Mouse (Mus musculus) adipocyte (in vitro differentiated cells): ENCODE data around the gene Rab11fip5.
A peak's percentile ranks its signal among the peaks of the same experiment; 100 is the strongest.

Source experiments
- DNase-seq: peaks from one replicate; pipeline ENCODE4 v3.0.0-alpha.2; 2016; ENCODE audit warnings: low spot score

Gene Rab11fip5

DNA sequence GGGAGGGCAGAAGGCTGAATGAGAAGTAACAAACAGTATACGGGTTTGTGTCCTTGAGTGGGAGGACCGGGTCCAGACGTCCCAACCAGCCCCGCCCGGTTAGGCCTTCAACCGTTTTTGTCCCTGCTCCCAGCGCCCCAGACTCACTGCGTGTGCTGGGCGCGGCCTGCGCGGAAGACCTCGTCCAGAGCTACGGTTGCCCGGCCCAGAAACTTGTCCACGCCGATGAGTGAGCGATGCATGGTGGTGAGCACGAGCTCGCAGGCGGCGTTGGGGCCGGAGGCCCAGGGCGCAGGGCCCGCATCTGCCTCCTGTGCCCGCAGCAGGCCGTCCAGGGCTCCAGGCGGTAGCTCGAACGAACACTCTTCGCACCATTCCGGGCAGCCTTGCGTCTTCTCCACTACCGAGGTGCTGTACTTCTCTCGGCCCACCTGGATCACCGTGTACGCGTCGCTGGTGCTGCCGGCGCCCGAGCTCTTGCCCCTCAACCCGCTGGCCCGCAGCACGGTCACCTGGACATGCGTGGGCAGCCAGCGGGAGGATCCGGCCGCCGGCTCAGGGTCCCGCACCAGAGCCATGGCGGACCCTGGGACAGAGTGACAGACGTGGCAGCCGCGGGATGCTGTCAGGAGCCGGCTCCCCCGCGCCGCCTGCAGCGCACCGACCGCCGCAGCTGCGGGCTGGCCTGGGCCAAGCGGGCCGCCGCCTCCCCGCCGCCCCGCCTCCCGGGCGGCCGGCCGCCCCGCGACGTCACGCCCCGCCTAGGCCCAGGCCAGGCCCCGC is at the start of gene Rab11fip5:
Rab11fip5 (minus strand) TSS at position 684 of the 783 bp plus-strand sequence.
- peak; percentile 54 for DNase-seq

DNA sequence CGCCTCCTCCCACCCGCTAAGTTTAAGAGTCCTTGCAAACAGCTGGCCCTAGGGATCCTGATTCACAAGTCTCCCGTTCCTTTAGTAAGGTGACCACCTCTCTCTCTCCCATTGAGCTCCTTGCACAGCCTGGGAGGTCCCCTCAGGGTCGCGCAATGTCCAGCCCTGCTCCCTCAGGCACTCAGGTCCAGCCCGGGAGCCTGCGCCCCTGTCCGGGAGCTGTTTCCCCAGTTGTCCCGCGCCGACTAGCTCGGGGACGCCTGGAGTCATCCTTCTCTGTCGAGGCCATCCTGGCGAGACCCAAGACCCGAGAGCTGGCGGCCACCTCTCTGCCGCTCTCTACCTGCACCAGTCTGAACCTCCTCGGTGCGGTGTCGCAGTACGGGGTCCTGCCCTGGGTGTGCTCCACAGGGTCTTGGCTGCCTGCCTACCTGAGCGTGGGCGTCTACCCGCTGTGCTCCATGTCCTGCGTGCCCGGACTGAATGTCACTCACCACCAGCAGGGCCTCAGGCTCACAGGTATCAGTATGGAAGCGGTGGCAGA is 49.5 kb upstream of the Rab11fip5 start, which contains the start of gene Noto:
Noto (plus strand) TSS at position 51 of the 544 bp plus-strand sequence.
- no peak for DNase-seq

DNA sequence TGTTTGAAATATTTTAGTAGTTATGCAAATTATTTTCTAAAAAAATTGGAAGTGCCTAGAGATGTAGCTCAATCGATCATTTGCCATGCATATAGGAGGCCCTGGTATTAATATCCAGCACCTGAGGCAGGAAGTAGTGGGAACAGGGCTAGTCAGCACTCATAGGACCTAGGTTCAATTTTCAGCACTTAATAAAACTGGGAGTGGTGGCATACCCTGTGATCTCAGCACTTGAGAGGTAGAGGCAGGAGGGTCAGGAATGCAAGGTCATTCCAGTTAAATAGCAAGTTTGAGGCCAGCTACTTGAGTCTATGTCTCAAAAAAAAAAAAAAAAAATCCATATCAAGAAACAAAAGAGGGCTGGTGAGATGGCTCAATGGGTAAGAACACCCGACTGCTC is 44.7 kb upstream of the Rab11fip5 start:
- no peak for DNase-seq

DNA sequence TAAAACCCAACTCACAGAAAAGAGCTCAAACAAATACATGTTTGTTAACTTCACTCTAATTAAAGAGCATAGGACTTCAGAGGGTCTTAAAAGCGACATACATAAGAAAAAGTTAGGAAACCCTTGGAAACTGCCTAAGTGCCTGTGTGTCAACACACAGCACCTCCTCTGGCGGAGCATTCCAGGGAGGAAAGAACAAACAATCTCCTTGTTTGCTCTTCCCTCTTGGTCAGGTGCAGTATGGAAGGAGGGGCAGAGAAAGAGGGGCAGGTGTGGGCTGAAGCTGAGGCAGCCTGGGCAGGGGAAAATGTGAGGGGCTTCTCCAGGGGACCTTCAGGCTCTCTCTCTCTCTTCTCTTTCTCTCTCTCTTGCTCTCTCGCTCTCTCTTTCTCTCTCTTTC is 41.4 kb upstream of the Rab11fip5 start:
- DNase-seq: no peak

DNA sequence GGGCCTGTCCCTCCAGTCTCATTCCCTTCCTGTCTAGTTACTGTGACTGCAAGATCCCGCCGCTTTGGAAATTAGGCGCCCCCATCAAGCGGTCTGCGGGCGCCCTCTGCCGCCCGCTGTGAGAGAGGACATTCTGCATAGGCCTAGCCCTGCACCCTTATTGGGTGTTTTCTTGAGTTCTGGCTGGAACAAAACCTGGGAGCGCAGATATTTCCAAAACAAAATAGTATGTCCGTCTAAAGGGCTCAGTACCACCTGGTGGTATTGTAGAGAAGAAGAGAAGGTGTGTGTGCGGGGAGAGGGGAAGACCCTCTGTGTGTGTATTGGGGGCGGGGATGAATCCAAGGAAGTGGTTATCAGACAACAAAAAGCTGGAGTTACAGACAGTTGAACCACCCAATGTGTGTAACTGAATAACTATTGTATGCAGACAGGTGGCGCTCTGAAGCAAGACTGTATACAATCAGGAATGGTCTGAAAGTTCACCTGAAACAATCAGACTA is 36.4 kb upstream of the Rab11fip5 start:
- DNase-seq: peak; percentile 73

DNA sequence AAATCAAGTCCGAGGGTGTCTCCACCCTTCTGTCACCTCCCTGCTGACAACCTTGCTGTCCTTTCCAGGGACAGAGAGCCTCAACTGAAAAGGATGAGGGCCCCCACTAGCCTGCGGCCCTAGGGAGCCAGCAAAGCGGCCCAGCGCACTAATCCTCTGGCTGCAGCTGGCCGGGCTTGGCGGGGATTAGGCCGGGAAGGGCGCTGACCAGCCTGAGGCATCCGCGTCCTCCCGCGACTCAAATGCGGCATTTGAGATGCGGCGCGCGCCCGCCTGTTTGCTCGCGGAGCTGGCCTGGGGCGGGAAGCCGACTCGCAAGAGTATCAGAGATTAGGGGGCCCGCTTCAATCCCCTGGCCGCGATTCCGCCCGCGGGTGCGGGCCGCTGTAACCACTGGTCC is 34.6 kb upstream of the Rab11fip5 start:
- DNase-seq: no peak

DNA sequence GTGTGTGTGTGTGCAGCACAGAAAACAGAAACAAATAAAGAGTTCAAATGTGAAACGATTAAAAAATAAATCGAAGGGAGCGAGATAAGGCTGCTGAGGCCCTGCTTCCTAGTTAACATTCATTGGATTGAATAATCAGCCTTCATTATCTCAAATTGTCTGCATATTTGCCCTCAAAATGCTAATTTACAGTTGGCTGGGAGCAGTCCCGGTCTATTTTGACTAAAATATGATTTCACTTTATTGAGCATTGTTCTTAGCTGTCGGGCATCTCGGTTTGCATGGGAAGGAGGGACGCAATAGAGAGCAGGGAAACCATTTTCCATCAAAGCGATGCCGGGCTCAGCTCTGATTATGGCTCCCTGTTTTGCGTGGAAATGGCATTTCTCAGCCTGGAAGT is 28.6 kb upstream of the Rab11fip5 start:
- no peak for DNase-seq

DNA sequence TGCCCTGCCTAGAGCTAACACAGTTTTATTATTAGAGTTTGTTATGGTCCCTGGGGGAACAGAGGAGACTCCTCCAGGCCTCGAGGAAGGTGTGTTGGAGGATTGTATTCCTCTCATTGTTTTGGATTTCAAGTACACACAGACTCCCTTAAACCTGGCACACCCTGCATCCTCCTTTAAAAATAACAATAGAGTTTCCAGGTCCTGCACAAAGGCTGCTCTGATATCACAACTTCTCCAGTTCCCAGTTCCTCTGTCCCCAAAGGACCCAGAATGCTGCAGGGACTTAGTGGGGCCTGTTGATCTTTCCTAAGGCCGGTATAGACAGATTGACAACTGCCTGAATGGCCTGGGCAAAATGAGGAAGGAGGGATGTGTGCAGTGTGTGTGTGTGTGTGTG is 28.2 kb upstream of the Rab11fip5 start:
- no peak for DNase-seq

DNA sequence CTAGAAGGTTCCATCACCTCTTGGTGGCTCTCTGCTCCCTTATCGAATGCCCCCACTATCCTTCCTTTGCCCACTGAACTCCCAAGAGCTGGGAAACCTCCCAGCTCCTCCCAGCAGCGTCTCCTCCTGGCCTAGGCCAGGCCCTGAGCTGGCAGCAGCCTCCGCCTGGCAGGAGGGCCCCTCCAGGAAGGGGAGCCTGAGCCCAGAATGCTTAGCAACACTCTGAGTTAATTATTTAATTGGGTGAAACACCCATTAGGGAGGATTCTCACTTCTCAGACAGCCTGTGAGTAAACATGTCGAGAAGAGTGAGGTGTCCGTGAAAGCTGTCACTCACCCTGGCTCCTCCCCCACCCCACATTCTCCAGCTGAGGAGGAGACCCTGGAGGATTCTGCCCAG is 25.3 kb upstream of the Rab11fip5 start:
- DNase-seq: no peak

DNA sequence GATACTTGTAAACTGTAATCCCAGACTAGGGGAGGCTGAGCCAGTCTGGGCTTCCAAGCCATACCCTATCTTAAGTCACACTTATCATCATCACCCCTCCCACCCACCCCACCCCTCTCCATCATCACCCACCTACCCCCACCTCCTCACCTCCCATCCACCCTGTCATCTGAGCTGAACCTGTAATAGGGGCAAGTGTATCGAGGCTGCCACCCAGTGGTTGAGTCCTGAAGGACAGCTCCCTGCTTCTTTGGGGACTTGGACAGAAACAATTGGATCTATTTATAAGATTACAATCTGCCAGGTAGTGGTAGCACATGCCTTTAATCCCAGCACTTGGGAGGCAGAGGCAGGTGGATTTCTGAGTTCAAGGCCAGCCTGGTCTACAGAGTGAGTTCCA is 22.7 kb upstream of the Rab11fip5 start:
- peak; percentile 67 for DNase-seq

DNA sequence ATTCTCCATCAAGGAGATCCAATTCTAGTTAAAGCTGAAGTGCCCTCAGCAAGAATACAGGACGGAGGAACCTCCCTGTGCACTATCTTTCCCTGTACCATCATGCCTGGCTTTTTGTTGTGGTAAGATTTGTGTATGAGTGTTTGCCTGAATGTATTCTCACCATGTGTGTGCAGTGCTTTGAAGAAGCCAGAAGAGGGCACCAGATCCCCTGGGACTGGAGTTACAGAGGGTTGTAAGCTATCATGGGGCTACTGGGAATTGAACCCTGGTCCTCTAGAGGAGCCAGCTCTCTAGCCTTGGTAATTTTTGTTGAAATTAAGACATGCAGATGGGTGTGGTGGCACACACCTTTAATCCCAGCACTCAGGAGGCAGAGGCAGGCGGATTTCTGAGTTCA is 20.9 kb upstream of the Rab11fip5 start:
- no peak for DNase-seq

DNA sequence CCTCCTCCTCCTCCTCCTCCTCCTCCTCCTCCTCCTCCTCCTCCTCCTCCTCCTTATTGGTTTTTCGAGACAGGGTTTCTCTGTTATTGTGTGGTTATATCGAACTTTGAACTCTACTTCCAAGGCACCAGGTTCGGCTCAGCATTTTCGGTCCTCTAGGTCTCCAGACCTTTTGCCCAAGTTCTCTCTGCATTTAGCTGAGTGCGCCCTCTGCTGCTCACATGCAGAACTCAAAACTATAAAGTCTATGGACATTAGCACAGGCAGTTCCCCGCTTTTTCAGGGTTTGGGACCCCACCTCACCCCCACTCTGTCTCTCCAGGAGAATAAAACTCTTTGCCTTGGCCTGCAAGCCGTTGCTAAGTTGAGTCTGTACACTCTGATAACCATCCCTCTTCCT is 17.4 kb upstream of the Rab11fip5 start:
- DNase-seq: peak; percentile 83

DNA sequence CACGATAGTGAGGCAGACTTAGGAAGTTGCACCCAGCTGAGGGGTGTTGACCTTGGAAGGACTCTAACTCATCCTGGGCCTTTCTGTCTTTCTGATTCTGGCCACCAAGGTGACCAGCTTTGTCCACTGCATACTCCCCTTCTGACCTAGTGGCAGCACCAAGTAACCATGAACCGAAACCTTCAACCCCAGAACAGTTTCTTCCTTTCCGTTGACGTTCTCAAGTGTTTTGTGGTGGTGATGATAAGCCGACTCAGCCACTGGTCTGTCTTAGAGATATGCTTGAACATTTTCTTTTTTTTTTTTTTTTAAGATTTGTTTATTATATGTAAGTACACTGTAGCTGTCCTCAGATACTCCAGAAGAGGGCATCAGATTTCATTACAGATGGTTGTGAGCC is 14.2 kb upstream of the Rab11fip5 start:
- no peak for DNase-seq

DNA sequence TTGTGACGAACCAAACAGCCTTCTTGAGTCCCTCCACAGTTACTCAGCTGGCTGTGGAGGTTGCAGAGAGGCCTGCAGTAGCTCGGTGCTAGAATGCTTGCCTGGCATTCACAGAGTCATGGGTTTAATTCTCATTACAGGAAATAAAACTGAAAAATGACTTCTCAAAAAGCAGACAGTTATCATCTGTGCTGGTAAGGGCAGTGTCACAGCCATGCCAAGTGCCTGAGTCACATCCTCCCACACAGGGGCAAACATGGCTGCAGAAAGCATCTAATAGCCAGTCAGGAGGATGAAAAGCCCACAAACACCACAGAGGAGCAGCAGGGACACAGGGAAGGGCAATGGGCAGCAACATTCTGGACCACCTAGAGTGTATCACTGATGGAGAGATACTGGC is 8.4 kb upstream of the Rab11fip5 start:
- no peak for DNase-seq

DNA sequence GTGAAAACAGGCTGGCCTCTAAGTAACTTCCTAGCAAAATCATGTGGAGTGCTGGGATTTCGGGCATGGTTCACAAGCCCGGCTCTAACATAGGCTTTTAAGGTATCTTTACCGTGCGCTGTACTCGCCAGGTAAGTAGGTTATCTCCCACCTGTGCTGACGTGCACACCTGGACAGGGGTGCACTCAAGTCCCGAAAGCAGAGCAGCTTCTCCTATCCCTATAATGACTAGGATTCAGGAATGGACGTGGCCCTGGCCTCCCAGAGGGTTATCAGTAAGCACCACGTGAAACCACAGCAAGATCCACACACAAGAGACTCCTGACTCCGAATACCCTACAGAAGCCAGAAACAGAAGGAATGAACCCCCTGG is 7.2 kb upstream of the Rab11fip5 start:
- DNase-seq: no peak

DNA sequence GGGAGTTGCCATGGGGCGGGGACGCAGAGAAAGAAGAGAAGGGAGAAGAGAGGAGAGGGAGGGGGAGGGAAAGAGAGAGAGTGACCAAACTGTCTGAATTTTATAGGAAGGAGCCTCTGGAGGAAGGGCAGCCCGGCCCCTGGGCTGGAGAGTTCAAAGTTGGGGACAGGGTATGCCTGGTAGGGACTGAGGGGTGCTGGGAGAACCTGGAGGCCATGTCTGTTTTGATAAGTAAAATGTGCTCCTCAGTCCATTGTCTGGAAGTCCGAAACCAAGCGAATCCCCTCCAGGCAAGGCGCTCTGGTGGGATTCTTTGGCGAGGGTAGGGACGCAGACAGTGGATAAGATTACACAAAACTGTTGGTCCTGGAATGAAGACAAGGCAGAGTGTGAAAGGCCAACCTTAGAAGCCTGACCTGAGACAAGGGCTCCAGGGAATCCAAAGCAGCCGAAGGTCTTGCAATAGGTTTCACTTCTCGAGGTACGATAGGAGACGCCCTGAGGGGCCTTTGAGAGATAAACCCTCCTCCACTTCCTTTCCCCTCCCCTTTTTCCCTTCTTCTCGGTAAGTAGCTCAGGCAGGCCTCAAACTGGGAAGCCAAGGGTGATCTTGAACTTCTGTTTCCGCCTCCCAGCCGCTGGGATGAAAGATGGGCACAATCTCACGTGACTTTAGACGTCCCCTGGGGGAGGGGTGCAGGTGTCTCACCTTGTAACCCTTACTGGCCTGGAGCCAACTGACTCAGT is 6.6 kb upstream of the Rab11fip5 start:
- no peak for DNase-seq

DNA sequence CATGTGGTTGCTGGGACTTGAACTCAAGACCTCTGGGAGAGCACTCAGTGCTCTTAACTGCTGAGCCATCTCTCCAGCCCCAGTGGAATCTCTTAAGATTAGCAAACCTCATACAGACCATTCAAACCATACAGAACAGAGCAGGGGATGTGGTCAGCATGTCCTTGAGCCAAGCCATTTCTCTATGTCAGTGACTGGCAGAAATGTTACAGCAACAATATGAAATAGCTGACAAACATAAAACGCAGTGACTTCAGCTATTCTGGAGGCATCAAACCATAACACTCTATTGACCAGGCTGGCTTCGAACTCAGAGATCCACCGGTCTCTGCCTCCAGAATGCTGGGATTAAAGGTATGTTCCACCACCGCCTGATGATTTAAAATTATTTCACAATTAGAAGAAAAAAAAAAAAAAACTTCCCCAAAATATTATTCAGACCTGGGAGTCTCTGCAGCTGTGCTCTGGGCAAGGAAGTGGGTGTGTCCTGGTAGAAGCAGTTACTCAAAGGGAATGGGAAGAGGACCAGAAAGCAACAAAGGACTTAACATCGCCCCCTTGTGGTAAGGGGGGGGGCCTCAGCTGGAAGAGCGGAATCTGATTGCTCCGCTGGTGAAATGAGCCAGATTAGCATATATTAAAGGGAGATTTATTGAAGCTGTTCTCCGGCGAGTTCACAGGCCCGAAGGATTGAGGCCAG is 5.9 kb upstream of the Rab11fip5 start:
- peak; percentile 94 for DNase-seq

DNA sequence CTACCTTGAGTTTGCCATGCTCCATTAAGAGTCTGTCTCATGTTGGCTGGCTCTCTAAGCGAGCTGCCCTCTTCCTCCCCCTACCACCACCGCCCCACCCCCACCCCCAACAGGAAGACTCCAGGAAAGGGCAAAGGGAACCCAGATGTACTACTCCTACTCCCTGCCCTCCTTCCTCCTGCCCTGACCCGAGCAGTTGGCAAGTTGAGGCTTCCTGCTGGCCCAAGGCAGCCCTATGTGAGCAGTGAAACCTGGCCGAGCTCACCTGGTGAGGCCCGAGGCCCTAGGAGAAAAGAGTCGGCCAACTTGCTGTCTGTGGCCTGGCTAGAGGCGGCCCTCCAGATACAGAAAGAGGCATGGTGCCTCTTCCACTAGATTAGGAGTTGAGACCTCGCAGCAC is 4.2 kb upstream of the Rab11fip5 start:
- DNase-seq: no peak

DNA sequence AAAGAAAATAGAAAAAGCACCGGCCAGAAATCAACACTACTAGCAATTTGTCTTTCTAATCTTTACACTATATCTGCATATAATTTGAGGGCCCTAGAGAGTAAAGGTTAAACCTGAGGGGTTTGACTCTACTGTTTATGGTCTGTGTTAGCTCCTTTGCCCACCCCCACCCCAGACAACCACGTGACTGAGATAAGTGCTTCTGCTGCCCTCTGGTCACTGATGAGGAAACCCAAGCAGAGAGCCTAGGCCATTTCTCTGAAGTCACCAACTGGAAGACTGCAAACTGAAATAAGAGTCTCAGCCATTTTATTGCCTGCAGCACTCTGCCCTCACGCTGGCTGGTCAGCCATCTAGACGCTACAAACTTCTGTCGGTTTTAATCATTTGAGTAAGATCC is 3.4 kb upstream of the Rab11fip5 start:
- no peak for DNase-seq

DNA sequence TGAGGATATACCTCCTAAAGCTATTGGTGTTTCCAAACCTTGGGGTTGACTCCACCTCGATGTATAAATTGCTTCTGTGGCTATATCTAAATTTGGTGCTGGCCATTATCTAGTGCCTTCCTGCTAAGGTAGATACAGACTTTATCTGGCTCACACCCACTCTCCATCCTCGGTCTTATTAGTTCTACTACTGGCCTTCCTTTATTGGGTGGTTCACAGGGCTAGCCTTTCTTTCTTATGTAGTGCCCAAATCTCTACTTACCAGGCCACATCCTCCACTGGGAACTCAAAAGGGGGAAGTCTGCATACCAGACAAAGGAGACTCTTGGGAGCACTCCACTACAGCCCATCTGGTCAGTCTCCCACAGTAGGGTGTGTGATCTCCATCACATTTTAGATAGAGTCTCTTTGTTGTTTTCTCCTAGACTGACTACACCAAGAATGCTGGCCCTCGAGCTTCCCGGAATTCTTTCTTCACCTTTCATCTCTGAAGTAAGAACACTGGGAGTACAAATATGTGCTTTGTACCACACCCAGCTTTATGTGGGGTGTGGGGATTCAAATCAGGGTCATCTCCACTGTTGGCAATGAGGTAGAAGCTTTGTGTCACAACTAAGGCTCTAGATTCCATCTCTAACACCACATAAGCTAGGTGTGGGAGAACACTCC is 2.8 kb upstream of the Rab11fip5 start:
- no peak for DNase-seq

DNA sequence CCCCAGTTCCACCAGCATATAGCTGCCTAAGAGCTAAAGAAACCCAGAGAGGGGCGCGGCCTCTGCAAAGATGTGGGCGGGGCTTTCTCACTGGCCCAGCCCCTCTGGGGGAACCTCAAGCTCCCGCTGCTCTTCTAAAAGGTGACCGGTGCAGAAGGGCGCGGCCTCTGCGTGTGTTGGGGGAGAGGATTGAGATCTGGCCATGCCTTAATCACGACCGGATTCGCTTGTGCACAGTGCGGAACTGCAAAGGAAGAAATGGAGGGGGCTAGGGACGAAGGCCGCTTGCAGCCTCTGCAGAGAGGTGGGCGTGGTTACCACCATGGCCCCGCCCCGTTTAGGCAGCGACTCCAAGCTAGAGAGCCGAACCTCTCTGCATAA is 290 bp upstream of the Rab11fip5 start:
- peak; percentile 98 for DNase-seq
